Mouse (Mus musculus) stomach, embryonic 15.5 days (tissue): ENCODE measurements around the gene Pnpla5. TPM values are rescaled to one million over a fixed set of nuclear protein-coding genes. Genes with fewer than 3 reads are reported as not detected.

Experiments used
- ATAC-seq: fragments of 200-750 bp; cut with Nextera tagmentation; 2 replicates; pipeline ENCODE4 v1.8.0; 2017; ENCODE audit warnings: low read depth, moderate number of reproducible peaks, moderate TSS enrichment; ENCODE audit not compliant: insufficient read depth, low FRiP score
- H3K27ac ChIP-seq: fragments of 300-500 bp; sonication (generic); 2 replicates; pipeline ENCODE4 v1.5.1; 2015; ENCODE audit warnings: mild to moderate bottlenecking, inconsistent platforms
- H3K27me3 ChIP-seq: fragments of 300-500 bp; sonication (generic); replicated peaks from 2 replicates; pipeline ENCODE4 v1.6.1; 2015; ENCODE audit warnings: inconsistent platforms
- H3K36me3 ChIP-seq: fragments of 300-500 bp; sonication (generic); 2 replicates; pipeline ENCODE4 v1.6.1; 2015; ENCODE audit warnings: inconsistent platforms
- H3K4me1 ChIP-seq: fragments of 300-500 bp; sonication (generic); 2 replicates; pipeline ENCODE4 v1.6.1; 2015; ENCODE audit warnings: inconsistent platforms
- H3K4me2 ChIP-seq: fragments of 300-500 bp; sonication (generic); 2 replicates; pipeline ENCODE4 v1.6.1; 2015; ENCODE audit warnings: mild to moderate bottlenecking, inconsistent platforms
- H3K4me3 ChIP-seq: fragments of 300-500 bp; sonication (generic); replicated peaks from 2 replicates; pipeline ENCODE4 v1.5.1; 2015; ENCODE audit warnings: inconsistent platforms
- H3K9ac ChIP-seq: fragments of 300-500 bp; sonication (generic); 2 replicates; pipeline ENCODE4 v1.6.1; 2015; ENCODE audit warnings: inconsistent platforms
- H3K9me3 ChIP-seq: fragments of 300-500 bp; sonication (generic); 2 replicates; pipeline ENCODE4 v1.6.1; 2016; ENCODE audit warnings: inconsistent platforms
- WGBS: fragments of 180-500 bp; shearing (Covaris S2); methylation state at CpG from one replicate; pipeline ENCODE4 v1.1.7; 2015; 5-methylcytosine and 5-hydroxymethylcytosine counted together
- polyA plus RNA-seq: library from polyadenylated mRNA; unstranded; fragments of >200 nt; fragmentation: Nextera tagmentation; extraction: Ambion mirVana; gene quantifications from 2 replicates; pipeline ENCODE4 v1.2.1, GENCODE M21; 2015

The Pnpla5 gene
- polyA plus RNA-seq, 1 experiment from 2014 or later: not detected

- H3K9me3 ChIP-seq: no peaks in the 10 kb centered on the region
- no peak overlapping the region for H3K27ac ChIP-seq
- H3K4me1 ChIP-seq: no peaks in the 10 kb centered on the region
- H3K27me3 ChIP-seq: no peaks in the 10 kb centered on the region
- WGBS: 42% methylated on average over 12 of the region's 12 CpGs
- no peak overlapping the region for H3K4me2 ChIP-seq
- ATAC-seq: no peak
- no peaks in the 10 kb centered on the region for H3K36me3 ChIP-seq
- no peak overlapping the region for H3K4me3 ChIP-seq
- no peak overlapping the region for H3K9ac ChIP-seq
Observed at GRCm38 (mm10) chr15:84136473-84137415, 13.8 kb upstream of the Pnpla5 start.

DNA sequence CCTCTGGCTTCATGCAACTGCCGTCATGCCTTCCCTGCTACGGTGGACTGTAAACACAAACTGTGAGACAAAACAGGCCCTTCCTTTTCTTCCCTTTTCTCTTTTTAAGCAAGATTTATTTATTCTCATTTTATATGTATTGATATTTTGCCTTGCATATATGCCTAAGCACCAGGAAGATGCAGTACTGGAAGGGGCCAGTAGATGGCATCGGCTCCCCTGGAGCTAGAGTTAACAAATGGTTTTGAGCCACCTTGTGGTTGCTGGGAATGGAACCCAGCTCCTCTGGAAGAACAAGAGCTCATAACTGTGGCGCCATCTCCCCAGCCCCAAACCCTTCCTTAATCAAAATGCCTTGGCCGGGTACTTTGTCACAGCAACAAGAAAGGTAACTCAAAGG lies 12.5 kb upstream of the Pnpla5 start:
- H3K27ac ChIP-seq: no peak overlapping the region
- no peaks in the 10 kb centered on the region for H3K36me3 ChIP-seq
- no peak overlapping the region for H3K9ac ChIP-seq
- no peak overlapping the region for H3K4me2 ChIP-seq
- H3K27me3 ChIP-seq: no peaks in the 10 kb centered on the region
- whole genome bisulfite sequencing: 79% methylated on average over 5 of the region's 5 CpGs
- H3K4me1 ChIP-seq: no peaks in the 10 kb centered on the region
- ATAC-seq: no peak
- no peak overlapping the region for H3K4me3 ChIP-seq
- no peaks in the 10 kb centered on the region for H3K9me3 ChIP-seq

- Histone ChIP-seq H3K27me3 (no peaks in the 10 kb centered on the region), H3K4me2 (no peak overlapping the region), H3K4me1 (no peaks in the 10 kb centered on the region), H3K36me3 (no peaks in the 10 kb centered on the region), H3K27ac (no peak overlapping the region), H3K4me3 (no peak overlapping the region), H3K9me3 (no peaks in the 10 kb centered on the region), H3K9ac (no peak overlapping the region)
- WGBS: 67% methylated on average over 4 of the region's 4 CpGs
- no peak for ATAC-seq
Observed at GRCm38 (mm10) chr15:84133440-84133839, 10.5 kb upstream of the Pnpla5 start.

DNA sequence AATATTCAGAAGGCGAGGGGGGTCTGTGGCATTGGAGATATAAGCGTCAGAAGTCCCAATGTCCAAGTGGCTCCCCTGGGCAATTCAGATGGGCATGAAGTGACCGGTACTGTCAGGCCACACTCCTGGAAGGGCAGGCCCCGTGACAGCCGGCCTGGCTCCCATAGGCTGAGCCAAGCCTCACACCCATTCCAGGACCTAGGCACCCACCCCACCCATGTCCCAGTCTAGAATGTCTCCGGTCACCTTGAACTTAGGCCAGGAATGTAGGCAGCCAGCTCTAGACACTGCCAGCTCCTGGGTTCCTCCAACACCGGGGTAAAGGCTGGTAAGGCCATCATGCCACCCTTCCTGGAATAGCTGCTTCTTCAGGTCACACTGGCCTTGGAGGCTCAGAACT lies 9.0 kb upstream of the Pnpla5 start:
- H3K4me3 ChIP-seq: no peak overlapping the region
- WGBS: 94% methylated on average over 7 of the region's 7 CpGs
- no peaks in the 10 kb centered on the region for H3K27me3 ChIP-seq
- H3K36me3 ChIP-seq: no peaks in the 10 kb centered on the region
- no peak overlapping the region for H3K9ac ChIP-seq
- H3K27ac ChIP-seq: no peak overlapping the region
- no peaks in the 10 kb centered on the region for H3K9me3 ChIP-seq
- H3K4me2 ChIP-seq: no peak overlapping the region
- no peaks in the 10 kb centered on the region for H3K4me1 ChIP-seq
- no peak for ATAC-seq

GRCm38 (mm10) chr15:84131096-84131786 lies 8.3 kb upstream of the Pnpla5 start:
- no peak for ATAC-seq
- WGBS: 52% methylated on average over 16 of the region's 16 CpGs

DNA sequence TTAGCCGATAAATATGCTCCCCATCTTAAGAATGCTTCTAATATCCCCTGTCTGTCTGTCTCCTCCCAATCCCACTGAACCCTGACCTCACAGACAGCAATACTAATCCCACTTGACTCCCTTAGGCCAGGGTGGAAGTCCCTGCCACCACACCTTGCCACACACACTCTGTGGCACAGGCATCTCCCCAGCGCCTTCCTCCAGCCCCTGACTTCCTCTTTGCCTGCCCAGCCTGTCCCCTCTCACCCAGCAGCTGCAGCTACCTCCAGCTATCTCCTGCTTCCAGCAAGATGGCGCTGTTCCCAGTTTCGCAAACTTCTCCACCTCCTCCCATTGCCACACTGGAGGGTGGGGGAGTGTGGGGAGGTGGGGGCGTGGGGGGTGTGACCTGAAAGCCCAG lies 3.9 kb upstream of the Pnpla5 start:
- no peak for ATAC-seq
- H3K27me3 ChIP-seq: no peaks in the 10 kb centered on the region

More at GRCm38 (mm10) chr15:84131096-84131786, 8.3 kb upstream of the Pnpla5 start:
- Histone ChIP-seq H3K27ac (no peak overlapping the region), H3K27me3 (no peaks in the 10 kb centered on the region), H3K4me2 (no peak overlapping the region), H3K9ac (no peak overlapping the region), H3K36me3 (no peaks in the 10 kb centered on the region), H3K9me3 (no peaks in the 10 kb centered on the region), H3K4me3 (no peak overlapping the region), H3K4me1 (no peaks in the 10 kb centered on the region)

GRCm38 (mm10) chr15:84126447-84126846 lies 3.5 kb upstream of the Pnpla5 start:
- H3K27me3 ChIP-seq: no peaks in the 10 kb centered on the region
- ATAC-seq: no peak
- H3K4me3 ChIP-seq: no peak overlapping the region
- no peak overlapping the region for H3K4me2 ChIP-seq
- no peak overlapping the region for H3K27ac ChIP-seq
- no peaks in the 10 kb centered on the region for H3K36me3 ChIP-seq
- H3K4me1 ChIP-seq: no peaks in the 10 kb centered on the region
- H3K9me3 ChIP-seq: no peaks in the 10 kb centered on the region
- no peak overlapping the region for H3K9ac ChIP-seq
- WGBS: 65% methylated on average over 4 of the region's 4 CpGs

More for the DNA sequence above, 3.9 kb upstream of the Pnpla5 start:
- Histone ChIP-seq H3K9ac (no peak overlapping the region), H3K4me2 (no peak overlapping the region), H3K4me3 (no peak overlapping the region), H3K4me1 (no peaks in the 10 kb centered on the region), H3K36me3 (no peaks in the 10 kb centered on the region), H3K9me3 (no peaks in the 10 kb centered on the region), H3K27ac (no peak overlapping the region)
- 32% methylated on average over 5 of the region's 5 CpGs for WGBS

DNA sequence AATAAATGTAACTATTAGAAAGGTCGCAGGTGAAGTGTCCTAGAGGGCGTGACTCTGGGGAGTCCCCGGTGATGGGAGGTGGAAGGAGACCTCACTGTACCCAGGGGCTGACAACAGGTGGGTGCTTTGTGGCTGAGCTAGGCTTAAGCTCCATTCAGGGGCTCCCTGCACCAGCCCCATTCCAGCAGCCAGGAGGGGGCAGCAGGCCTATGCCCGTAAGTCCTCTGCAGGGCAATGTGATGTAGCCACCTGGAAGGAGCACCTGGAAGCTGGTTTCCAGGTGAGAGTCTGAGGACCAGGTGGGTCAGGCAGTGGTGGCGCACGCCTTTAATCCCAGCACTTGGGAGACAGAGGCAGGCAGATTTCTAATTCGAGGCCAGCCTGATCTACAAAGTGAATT lies 1.1 kb upstream of the Pnpla5 start:
- Histone ChIP-seq H3K27ac (no peak overlapping the region), H3K27me3 (no peaks in the 10 kb centered on the region), H3K4me1 (no peaks in the 10 kb centered on the region), H3K9ac (no peak overlapping the region), H3K9me3 (no peaks in the 10 kb centered on the region), H3K4me2 (no peak overlapping the region), H3K36me3 (no peaks in the 10 kb centered on the region), H3K4me3 (no peak overlapping the region)
- WGBS: 59% methylated on average over 7 of the region's 7 CpGs
- no peak for ATAC-seq

GRCm38 (mm10) chr15:84121036-84121435 lies 1.9 kb downstream of the Pnpla5 start:
- Histone ChIP-seq H3K4me3 (no peak overlapping the region), H3K4me1 (no peaks in the 10 kb centered on the region), H3K4me2 (no peak overlapping the region), H3K9ac (no peak overlapping the region), H3K27me3 (no peaks in the 10 kb centered on the region), H3K27ac (no peak overlapping the region), H3K9me3 (no peaks in the 10 kb centered on the region), H3K36me3 (no peaks in the 10 kb centered on the region)
- 57% methylated on average over 7 of the region's 7 CpGs for WGBS
- no peak for ATAC-seq

- no peak for ATAC-seq
- Histone ChIP-seq H3K4me3 (no peak overlapping the region), H3K27me3 (no peaks in the 10 kb centered on the region), H3K4me2 (no peak overlapping the region), H3K9me3 (no peaks in the 10 kb centered on the region), H3K9ac (no peak overlapping the region), H3K4me1 (no peaks in the 10 kb centered on the region), H3K36me3 (no peaks in the 10 kb centered on the region), H3K27ac (no peak overlapping the region)
- 20% methylated on average over 6 of the region's 6 CpGs for WGBS
Observed at GRCm38 (mm10) chr15:84120612-84121011, 2.4 kb downstream of the Pnpla5 start.

- H3K4me2 ChIP-seq: no peak overlapping the region
- ATAC-seq: no peak
- H3K27ac ChIP-seq: no peak overlapping the region
- H3K9me3 ChIP-seq: no peaks in the 10 kb centered on the region
- no peaks in the 10 kb centered on the region for H3K4me1 ChIP-seq
- WGBS: 82% methylated on average over 1 of the region's 1 CpGs
- no peaks in the 10 kb centered on the region for H3K36me3 ChIP-seq
- no peak overlapping the region for H3K4me3 ChIP-seq
- H3K9ac ChIP-seq: no peak overlapping the region
- H3K27me3 ChIP-seq: no peaks in the 10 kb centered on the region
Observed at GRCm38 (mm10) chr15:84116466-84116865, 6.5 kb downstream of the Pnpla5 start.

- WGBS: 51% methylated on average over 5 of the region's 5 CpGs
- no peaks in the 10 kb centered on the region for H3K27me3 ChIP-seq
- H3K9ac ChIP-seq: no peak overlapping the region
- H3K4me1 ChIP-seq: no peaks in the 10 kb centered on the region
- H3K36me3 ChIP-seq: no peaks in the 10 kb centered on the region
- H3K27ac ChIP-seq: no peak overlapping the region
- no peak overlapping the region for H3K4me3 ChIP-seq
- no peak overlapping the region for H3K4me2 ChIP-seq
- no peak for ATAC-seq
- no peaks in the 10 kb centered on the region for H3K9me3 ChIP-seq
Observed at GRCm38 (mm10) chr15:84115727-84116126, 7.2 kb downstream of the Pnpla5 start.
